Mouse (Mus musculus): Measurements from ENCODE around the gene Plcg1.

Gene Plcg1

DNA sequence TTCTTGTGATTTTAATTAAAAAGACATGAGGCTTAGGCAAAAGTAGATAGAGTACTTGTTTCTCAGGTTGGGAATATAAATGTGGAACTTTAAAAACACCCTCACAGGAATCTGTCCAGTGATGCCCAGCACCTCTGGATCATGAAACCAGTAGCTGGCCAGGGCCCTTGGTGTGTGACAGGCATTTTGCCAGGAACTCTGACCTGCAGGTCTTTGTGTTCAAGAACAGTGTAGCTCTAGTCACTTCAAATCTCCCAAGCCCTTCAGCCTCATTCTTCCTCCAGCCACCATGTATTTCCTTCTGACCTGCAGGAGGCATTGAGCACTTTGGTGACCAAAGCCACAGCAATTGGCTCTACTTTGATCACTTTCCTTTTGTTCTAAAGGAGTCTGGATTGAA, 39.3 kb downstream of the Plcg1 start:
- DNase-seq (ENCODE audit: low read depth) = no peak

DNA sequence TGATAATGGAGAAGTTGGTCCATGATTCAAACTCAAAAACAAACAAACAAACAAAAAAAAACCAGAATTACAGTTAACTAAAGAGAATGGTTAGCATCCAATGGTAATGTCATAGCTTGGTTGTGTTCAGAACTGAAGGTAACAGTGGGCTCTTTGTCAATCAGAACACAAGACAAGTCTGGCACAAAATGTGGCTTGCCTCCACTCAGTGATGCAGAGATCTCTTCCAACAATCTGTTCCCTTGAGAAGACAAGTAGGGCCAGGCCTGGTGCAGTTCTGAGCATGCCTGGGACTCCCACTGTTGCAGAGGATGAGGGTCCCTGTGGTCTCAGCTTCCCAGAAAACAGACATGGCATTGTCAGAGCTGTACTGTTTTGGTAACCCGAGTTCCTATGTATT, 39.8 kb downstream of the Plcg1 start:
- no peak for DNase-seq (ENCODE audit: low read depth)

DNA sequence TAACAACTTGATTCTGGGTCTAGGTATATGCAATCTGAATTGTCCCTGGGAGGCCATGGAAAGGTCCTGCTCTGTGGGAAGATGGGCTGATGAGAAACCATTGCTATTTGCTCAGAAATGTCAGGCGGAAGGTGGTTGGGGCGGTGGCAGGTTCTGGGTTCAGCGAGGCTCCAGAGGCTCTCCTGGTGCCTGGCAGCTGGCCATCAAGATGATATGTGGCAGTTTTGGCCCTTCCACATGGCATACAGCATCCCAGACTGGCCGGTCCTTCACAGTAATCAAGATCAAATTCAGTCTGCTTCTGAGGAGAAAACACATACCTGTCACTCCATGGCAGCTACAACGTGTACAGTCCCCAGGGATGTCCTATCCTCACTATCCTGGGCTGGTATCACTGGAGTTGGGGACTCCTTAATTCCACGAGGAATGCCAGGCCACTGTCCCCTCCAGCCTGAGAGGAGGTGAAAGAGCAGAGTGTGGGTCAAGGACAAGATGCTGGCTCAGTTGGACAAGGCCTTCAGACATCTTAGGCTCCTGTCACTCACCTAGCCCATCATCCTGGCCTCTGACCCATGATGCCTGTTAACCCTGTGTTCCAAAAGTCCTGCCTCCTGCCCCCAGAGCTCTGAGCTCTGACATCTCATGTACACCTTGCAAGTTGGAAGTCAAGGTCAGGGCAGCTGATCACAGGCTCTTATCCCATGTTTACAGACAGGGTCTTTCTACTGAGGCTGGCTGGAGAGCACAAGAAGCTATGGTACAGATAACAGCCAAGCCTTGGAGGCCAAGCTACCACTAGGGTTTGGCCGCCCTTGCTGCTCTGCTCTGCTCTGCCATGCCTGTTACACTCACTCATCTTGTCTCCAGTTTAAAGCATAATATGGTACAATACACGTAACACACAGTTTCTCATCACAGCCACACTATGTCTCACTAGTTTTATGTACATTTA, 40.5 kb downstream of the Plcg1 start:
- no peak for DNase-seq (ENCODE audit: low read depth)

DNA sequence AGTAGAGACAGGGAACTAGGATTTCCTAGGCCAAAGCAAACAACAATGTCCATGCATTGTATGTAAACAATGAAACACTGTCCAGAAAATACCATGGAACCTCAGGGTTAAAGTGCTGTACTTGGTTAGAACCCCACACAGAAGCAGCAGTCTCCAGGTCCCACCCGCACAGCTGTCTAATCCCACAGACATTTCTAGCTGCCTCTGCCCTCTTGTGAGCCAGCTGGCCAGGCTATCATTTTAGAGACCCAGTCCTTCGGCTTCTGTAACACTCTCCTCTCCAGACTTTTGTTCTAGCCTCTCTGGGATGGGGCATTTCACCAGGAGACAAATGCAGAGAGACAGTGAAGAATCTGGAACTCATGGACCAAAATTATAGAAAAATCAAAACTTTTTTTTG, 46.9 kb downstream of the Plcg1 start:
- DNase-seq (ENCODE audit: low read depth) = no peak

DNA sequence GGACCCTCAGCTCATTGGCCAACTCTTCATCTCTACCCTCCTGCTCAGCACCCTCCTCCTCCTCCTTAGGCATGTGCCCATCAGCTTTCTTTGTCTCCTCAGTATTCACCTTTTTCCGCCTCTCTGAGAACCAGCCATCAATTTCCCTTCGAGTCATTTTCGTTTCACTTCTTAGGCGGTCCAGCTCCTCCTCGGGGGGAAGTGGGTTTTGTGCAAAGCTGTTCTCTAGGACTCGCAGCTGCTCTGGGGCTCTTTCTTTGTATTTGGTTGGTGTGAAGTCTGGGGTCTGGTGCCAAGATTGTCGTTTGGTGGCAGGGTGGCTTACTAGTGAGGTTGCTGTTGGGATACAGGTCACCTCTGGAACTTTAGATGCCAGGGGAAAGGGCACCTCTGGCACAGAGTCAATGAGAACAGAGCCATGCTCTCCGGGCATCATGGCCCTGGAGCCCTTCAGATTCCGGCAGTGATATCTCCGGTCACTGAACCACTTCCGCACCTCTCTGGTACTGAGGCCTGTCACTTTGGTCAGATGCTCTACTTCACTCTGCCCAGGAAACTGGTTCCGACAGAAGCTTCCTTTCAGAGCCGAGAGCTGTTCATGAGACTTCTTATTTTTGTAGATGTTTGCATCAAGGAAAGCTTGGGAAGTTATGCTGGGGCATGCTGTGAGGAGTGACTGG, 49.2 kb downstream of the Plcg1 start:
- no peak for DNase-seq (ENCODE audit: low read depth)

DNA sequence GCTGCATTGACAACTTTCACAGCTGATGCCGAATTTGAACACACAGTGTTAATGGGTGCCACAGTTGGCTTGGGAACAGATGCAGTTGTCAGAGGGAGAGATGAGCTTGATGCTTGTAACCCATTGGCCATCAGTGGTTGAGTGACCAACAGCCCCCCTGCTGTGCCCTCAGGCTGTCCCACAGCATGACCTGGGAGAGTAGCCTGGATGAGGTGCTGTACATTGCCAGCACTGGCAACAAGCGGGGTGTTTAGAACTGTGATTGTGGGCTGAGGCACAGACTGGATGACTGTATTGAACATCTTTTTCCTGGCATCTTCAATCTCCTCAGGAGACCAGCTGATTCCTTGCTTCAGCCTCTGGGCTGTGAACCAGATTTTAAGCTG, 49.7 kb downstream of the Plcg1 start:
- DNase-seq (ENCODE audit: low read depth) = no peak

DNA sequence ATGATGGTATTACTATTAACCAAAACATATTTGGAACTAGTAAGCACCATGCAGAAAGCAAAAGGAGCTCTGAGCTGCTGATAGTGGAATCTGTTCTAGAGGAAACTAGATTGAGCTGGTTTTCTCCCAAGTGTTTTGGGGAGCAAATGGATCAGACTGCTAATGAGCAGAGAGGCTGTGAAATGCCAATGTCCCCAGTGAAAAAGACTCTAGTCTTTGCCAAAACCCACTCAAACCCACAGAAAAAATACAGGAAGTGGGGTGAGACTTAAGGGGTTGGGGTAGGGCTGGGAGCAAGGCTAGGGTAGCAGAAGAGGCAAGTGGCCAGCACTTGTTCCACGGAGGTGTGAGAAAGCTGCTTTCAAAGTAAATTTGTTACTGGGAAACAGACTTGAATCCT, 55.2 kb downstream of the Plcg1 start:
- DNase-seq (ENCODE audit: low read depth) = no peak

DNA sequence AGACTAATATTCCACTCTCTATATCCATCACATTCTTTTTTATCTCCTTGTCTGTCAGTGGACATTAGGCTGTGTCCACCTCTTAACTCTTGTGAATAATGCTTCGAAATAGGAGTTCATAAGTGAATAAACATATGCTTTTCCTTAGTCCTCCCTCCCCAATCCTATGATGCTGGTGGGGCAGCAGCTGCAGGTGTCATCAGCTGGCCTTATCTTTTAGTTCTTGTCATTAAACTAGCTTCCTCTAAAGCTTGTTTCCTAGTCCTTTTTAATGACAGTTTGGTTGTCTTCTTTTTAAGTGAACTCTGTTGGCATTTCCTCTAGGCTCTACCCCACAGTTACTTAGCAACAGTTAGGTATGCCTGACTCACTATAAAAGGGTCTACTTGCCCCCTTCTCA, 57.9 kb downstream of the Plcg1 start:
- no peak for DNase-seq (ENCODE audit: low read depth)

DNA sequence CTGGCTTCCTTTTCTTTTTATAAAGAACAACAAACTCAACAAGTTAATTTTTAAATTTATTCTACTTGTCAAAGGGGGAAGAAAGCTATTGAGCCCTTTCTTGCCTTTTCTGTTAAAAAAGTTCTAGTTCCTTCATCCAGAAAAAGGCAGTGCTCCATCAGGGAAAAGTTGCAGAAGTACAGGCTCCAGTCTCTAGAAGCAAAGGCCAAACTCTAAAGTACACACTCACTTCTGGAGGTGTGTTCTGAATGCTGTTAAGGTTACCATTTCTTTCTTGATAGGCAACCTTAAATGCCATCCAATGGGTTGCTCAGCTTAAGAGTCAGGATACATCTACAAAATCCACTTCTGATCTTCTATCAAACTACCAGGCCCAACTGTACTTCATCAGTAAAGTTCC, 58.6 kb downstream of the Plcg1 start:
- no peak for DNase-seq (ENCODE audit: low read depth)

DNA sequence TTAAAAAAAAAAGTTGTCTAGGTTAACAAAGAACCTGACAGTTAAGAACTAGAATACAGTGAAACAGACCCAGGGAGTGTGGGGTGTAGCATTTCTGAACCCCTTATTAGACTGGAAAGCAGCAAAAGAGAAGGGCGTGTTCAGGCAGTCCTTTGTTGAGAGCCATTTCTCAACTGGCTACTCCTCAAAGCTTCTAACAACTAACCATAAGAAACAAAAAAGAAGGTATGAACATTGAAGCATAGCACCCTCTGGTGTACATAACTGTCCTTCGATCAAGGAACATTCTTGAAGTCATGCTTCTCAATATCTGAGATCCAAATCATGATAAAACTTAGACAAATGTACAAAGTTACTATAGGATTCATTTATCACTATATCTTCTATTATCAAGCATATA, 62.0 kb downstream of the Plcg1 start:
- DNase-seq (ENCODE audit: low read depth) = no peak

DNA sequence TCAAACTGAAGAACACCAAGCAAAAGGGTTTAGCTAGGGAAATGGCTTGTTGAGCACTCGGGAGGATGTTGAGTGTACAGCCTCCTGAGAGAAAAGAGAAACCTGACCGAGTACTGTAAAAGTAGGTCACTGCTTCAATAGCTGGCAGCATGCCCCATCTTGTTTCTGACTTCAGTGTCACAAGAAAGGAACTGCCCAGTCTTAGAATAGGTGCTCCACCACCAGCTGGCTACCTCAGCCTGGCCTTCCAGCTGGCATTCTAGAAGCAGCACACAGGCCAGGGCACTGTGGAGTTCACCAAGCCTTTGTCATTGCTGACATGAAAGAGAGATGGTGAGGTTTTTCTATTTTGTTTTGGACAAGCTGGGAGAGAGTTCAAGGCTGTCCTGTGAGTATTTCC, 65.9 kb downstream of the Plcg1 start:
- DNase-seq (ENCODE audit: low read depth) = no peak

DNA sequence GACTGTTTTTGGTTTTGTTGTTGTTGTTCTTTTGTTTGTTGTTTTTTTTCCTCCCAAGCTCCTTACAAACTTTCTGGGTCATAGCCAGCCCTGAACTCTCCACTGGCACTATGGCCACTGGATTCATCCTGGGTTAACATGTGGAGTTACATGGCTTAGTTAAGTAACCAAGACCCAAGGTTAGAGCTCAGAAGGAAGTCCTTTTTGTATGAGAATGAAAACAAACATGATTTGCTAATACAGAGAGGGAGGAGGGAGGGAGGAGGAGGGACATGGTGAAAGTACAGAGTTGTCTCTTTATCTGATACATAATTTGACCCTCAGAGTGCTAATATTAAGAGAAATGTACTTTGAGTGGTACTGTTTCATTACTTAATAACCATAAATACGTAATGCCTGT, 67.1 kb downstream of the Plcg1 start:
- no peak for DNase-seq (ENCODE audit: low read depth)

DNA sequence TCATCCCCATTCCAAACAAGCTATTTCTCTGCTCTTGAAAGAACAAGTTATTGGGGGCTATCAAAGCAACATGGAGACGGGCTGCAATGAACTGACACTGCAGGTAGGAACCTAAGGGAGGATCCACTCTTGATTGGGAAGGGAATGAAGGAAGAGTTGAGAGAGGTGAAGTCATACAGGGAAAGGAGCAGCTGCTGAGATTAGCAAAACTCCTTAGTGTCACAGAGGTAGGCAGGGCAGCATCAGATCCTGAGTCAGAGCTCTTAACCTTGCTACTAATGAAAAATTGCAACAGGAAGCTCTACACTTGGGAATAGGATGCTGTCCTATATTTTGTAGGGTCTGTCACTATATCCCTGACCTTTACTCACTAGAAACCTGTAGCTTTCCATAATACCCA, 69.9 kb downstream of the Plcg1 start:
- DNase-seq (ENCODE audit: low read depth) = no peak

DNA sequence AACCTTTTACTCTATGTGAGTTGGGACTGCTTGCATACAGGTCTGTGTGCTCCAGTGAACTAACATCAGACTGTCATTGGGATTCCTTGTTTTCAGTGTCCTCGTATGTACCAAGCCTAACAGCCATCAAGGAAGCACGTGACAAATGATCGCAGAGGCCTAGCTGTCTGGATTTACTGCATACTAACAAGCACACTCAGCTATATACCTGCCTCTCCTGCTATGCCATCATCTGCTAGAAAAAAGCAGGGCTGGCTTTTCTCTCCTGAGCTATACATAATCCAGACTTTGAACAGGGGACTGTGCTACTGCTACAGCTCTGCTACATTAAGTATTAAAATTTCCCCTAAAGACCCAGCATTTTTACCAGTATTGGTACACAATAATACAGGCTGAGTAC, 71.2 kb downstream of the Plcg1 start:
- no peak for DNase-seq (ENCODE audit: low read depth)

DNA sequence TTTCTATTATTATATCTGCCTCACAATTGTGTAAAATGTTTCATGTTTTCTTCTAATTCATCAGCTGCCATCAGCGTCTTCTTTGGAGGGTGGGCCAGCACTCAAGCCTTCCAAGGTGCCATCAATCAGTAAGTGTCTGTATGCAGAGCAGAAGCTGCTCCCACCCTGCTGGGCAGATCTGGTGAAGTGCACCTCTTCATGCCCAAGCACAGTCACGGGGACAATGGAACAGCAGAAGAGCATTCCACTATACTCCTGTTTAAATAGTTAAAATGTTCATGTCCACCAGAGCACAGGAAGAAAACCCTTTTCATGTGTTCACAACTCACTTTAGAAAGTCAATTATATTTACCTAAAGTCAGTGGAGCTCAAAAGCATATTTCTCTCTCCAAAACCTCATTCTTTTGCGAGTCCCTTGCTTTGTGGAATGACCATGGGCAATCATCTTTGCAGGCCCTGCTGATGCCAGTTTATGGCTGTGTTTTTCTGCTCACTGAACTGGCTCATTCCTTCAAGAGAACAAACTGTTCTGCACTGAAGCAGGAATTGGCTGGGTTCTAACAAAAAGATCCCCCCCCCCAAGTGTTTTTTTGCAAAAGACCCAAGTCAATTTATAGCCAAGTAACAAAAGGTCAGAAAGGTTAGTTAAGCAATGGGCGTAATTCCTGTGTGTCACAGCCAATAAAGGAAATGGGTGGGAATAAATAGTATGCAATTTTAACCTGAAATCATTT, 73.9 kb downstream of the Plcg1 start:
- no peak for DNase-seq (ENCODE audit: low read depth)

DNA sequence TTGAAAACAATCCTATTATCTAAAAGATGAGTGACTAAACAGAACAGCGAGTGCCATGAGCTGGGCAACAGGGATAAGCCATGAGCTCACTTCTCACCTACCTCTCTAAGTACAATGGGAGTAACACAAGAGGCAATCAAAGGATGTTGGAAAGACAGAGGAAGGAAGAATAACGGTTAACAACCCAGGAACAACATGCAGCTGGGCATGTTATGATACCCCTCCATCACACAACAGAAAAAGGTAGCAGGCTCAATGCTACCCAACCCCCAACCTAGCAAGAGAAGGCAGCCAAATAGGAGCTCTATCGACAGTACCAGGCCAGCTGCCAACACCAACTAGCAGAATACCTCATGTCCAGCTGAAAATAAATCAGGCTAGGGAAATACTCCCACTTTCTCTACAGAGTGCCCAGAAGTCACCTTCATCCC, 75.0 kb downstream of the Plcg1 start:
- DNase-seq (ENCODE audit: low read depth) = no peak

DNA sequence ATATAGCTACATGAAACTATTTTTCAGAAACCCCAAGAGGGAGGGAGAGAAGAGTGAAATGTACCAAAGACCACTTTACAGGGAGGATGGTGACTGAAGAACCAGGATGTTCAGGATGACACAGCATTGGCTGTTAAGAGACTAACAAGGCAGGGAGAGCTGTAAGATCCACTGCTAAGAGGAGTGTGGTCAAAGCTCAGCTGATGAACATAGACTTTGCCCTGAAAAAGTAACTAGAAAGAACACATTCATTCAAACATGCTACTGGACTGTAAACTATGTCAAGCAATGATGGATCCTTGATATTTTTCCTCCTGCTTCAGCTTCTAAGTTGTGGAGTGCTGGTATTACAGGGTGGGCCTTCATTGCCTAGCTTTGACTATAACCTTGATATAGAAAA, 79.3 kb downstream of the Plcg1 start:
- DNase-seq (ENCODE audit: low read depth) = no peak

DNA sequence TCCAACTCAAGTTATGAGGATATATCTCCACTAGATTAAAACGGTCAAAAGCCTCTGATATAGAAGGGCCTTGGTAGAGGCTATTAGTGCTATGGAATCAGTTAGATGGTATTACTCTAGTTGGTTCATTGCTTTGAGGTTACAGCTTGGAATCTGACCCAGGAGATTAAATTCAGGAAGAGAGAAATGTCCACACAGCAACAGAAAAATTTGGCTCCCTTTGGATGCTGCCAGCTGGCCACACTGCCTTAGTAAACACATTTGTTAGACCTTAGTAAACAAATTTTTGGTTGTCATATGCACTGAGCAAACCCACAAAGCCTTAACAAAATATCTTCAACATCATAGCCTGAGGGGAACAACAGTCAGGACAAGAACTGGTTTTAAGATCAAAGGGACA, 79.7 kb downstream of the Plcg1 start:
- DNase-seq (ENCODE audit: low read depth) = no peak
